Mouse (Mus musculus) intestine, postnatal 0 days (tissue): ENCODE results near the gene Grid1. TPM values are rescaled to one million over a fixed set of nuclear protein-coding genes. Genes with fewer than 3 reads are reported as not detected.

Source experiments
- ATAC-seq: fragments of 200-750 bp; cut with Nextera tagmentation; 2 replicates; pipeline ENCODE4 v1.8.0; 2017; ENCODE audit warnings: mild to moderate bottlenecking, moderate TSS enrichment, moderate library complexity
- H3K27ac ChIP-seq: fragments of 300-500 bp; sonication (generic); 2 replicates; pipeline ENCODE4 v1.5.1; 2014; ENCODE audit warnings: mild to moderate bottlenecking, low read depth, low read length, moderate library complexity
- H3K27me3 ChIP-seq: fragments of 300-500 bp; sonication (generic); replicated peaks from 2 replicates; pipeline ENCODE4 v1.6.1; 2014; ENCODE audit warnings: low read length, mixed read lengths; ENCODE audit not compliant: control insufficient read depth, insufficient read depth
- H3K36me3 ChIP-seq: fragments of 300-500 bp; sonication (generic); 2 replicates; pipeline ENCODE4 v1.6.1; 2014; ENCODE audit warnings: mild to moderate bottlenecking, moderate library complexity; ENCODE audit not compliant: control insufficient read depth, insufficient read depth
- H3K4me1 ChIP-seq: fragments of 300-500 bp; sonication (generic); replicated peaks from 2 replicates; pipeline ENCODE4 v1.6.1; 2014; ENCODE audit warnings: antibody characterized with exemption, low read length, mixed read lengths; ENCODE audit not compliant: control insufficient read depth, insufficient read depth
- H3K4me2 ChIP-seq: fragments of 300-500 bp; sonication (generic); replicated peaks from 2 replicates; pipeline ENCODE4 v1.6.1; 2014; ENCODE audit warnings: low read depth, mild to moderate bottlenecking, moderate library complexity
- H3K4me3 ChIP-seq: fragments of 300-500 bp; sonication (generic); 2 replicates; pipeline ENCODE4 v1.5.1; 2014; ENCODE audit warnings: low read depth, low read length
- H3K9ac ChIP-seq: fragments of 300-500 bp; sonication (generic); 2 replicates; pipeline ENCODE4 v1.6.1; 2014; ENCODE audit warnings: mild to moderate bottlenecking, low read depth, low read length
- H3K9me3 ChIP-seq: fragments of 300-500 bp; sonication (generic); 2 replicates; pipeline ENCODE4 v1.6.1; 2016; ENCODE audit warnings: mixed run types; ENCODE audit not compliant: control insufficient read depth
- CTCF ChIP-seq: sonication (generic); IDR thresholded peaks from 2 replicates; pipeline ENCODE4 v1.5.1; 2016; ENCODE audit warnings: low read depth, mild to moderate bottlenecking, control low read depth, antibody characterized with exemption, moderate library complexity
- WGBS: fragments of 180-500 bp; shearing (Covaris S2); extraction: QIAGEN DNeasy Blood & Tissue Kit; methylation state at CpG from one replicate; pipeline ENCODE4 v1.1.7; 2014; 5-methylcytosine and 5-hydroxymethylcytosine counted together
- polyA plus RNA-seq: library from polyadenylated mRNA; unstranded; fragments of >200 nt; fragmentation: Nextera tagmentation; extraction: Ambion mirVana; gene quantifications from 2 replicates; pipeline ENCODE4 v1.2.1, GENCODE M21; 2015

Grid1 gene
- polyA plus RNA-seq, 1 experiment from 2014 or later, result 0.12 TPM

GRCm38 (mm10) chr14:34844166-34844565 lies 24.3 kb downstream of the Grid1 start:
- Histone ChIP-seq H3K9ac (no peak overlapping the region), H3K4me3 (no peak overlapping the region), H3K4me1 (no peaks in the 10 kb centered on the region), H3K4me2 (no peak overlapping the region), H3K36me3 (no peaks in the 10 kb centered on the region), H3K9me3 (no peaks in the 10 kb centered on the region), H3K27ac (no peak overlapping the region), H3K27me3 (no peaks in the 10 kb centered on the region)
- WGBS, result 88% methylated on average over 3 of the region's 3 CpGs
- no peak for ATAC-seq
- TF ChIP-seq CTCF, result no peak

GRCm38 (mm10) chr14:34846799-34847198 lies 26.9 kb downstream of the Grid1 start:
- Histone ChIP-seq H3K27ac (no peak overlapping the region), H3K27me3 (no peaks in the 10 kb centered on the region), H3K36me3 (no peaks in the 10 kb centered on the region), H3K4me1 (no peaks in the 10 kb centered on the region), H3K4me3 (no peak overlapping the region), H3K4me2 (no peak overlapping the region), H3K9ac (no peak overlapping the region), H3K9me3 (no peaks in the 10 kb centered on the region)
- ATAC-seq, result no peak
- 70% methylated on average over 4 of the region's 4 CpGs for WGBS
- no peak for TF ChIP-seq CTCF

- H3K27me3 ChIP-seq, result no peaks in the 10 kb centered on the region
- H3K4me3 ChIP-seq, result no peak overlapping the region
- no peak for TF ChIP-seq CTCF
- no peak overlapping the region for H3K27ac ChIP-seq
- no peaks in the 10 kb centered on the region for H3K36me3 ChIP-seq
- no peaks in the 10 kb centered on the region for H3K9me3 ChIP-seq
- no peaks in the 10 kb centered on the region for H3K4me1 ChIP-seq
- H3K4me2 ChIP-seq, result no peak overlapping the region
- no peak for ATAC-seq
- H3K9ac ChIP-seq, result no peak overlapping the region
- WGBS, result 84% methylated on average over 5 of the region's 5 CpGs
These were observed 27.7 kb downstream of the Grid1 start for GRCm38 (mm10) chr14:34847625-34848024.

- Histone ChIP-seq H3K27me3 (no peaks in the 10 kb centered on the region), H3K36me3 (no peaks in the 10 kb centered on the region), H3K9ac (no peak overlapping the region), H3K27ac (no peak overlapping the region), H3K4me1 (no peaks in the 10 kb centered on the region), H3K4me2 (no peak overlapping the region), H3K9me3 (no peaks in the 10 kb centered on the region), H3K4me3 (no peak overlapping the region)
- TF ChIP-seq CTCF, result no peak
- WGBS, result 74% methylated on average over 9 of the region's 9 CpGs
- ATAC-seq, result no peak
These were observed 41.2 kb downstream of the Grid1 start for GRCm38 (mm10) chr14:34860891-34861780.

DNA sequence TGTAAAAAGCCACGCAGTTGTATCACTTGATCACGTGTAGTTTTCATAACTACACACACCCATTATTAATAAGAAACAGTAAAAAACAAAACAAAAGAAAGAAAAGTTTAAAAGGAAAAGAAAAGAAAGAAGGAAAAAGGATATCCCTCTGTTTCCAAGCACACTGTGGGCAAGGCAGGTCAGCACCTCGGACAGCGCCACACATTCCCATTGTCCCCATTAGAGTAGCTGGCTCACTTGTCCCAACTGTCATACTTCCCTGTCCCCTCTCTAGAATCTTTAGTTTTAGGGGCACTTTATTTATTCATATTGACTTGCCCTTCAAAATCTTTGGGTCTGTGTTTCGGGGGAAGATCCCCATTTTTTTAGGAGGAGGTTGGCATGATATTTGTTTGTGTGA lies 47.4 kb downstream of the Grid1 start:
- Histone ChIP-seq H3K4me3 (no peak overlapping the region), H3K36me3 (no peaks in the 10 kb centered on the region), H3K9ac (no peak overlapping the region), H3K4me1 (no peaks in the 10 kb centered on the region), H3K9me3 (no peaks in the 10 kb centered on the region), H3K27ac (no peak overlapping the region), H3K4me2 (no peak overlapping the region), H3K27me3 (no peaks in the 10 kb centered on the region)
- no peak for ATAC-seq
- TF ChIP-seq CTCF, result no peak
- 19% methylated on average over 5 of the region's 5 CpGs for WGBS

- H3K4me2 ChIP-seq, result no peak overlapping the region
- no peak for TF ChIP-seq CTCF
- no peaks in the 10 kb centered on the region for H3K27me3 ChIP-seq
- no peak overlapping the region for H3K4me3 ChIP-seq
- H3K9ac ChIP-seq, result no peak overlapping the region
- ATAC-seq, result no peak
- 70% methylated on average over 6 of the region's 6 CpGs for WGBS
- no peaks in the 10 kb centered on the region for H3K36me3 ChIP-seq
- H3K9me3 ChIP-seq, result no peaks in the 10 kb centered on the region
- H3K4me1 ChIP-seq, result no peaks in the 10 kb centered on the region
- H3K27ac ChIP-seq, result no peak overlapping the region
These were observed 48.8 kb downstream of the Grid1 start for GRCm38 (mm10) chr14:34868513-34869260.
